Mouse (Mus musculus): ENCODE measurements around the gene Ruvbl2. TPM values are rescaled to one million over a fixed set of nuclear protein-coding genes. Genes with fewer than 3 reads are reported as not detected.

Gene Ruvbl2
- polyA plus RNA-seq, 1 experiment from 2014 or later: 179 TPM

DNA sequence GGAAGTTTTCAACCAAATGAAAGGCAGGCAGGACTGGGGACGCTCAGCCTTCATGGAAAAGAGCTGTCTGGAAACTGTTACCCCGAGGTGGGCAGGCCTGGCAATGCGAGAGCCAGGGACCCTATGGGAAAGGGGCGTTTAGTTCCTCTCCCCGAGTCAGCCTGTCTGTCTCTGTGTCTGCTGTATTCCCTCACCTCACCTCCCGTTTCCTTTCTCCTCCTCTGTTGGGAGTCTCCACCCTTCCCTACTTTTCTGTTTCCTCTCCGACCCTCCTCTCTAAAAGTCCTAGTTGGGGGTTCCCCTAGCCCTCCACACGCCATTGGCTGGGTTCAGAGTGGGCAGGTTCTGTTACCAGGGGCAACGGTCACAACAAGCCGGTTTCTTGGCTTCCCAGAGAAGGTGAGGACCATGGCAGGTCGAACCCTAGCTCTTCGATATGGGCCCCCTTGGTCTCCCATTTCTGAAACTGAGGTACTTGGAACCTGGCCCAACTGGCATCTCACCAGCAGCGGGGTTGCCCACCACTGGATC, 19.9 kb downstream of the Ruvbl2 start:
- Histone ChIP-seq H3K9ac (replicated peaks; ENCODE audit: low read length) (no peak overlapping the region), H3K4me2 (ENCODE audit: low read depth, low read length) (0 out of 2 replicates have a peak overlapping the region, but pooled peaks have one; percentile 2), H3K27me3 (ENCODE audit: control insufficient read depth, insufficient read depth, low read length) (peaks cover 57% of the 10 kb centered on the region), H3K36me3 (replicated peaks; ENCODE audit: control insufficient read depth, insufficient read depth, low read depth, low read length) (peaks cover 9% of the 10 kb centered on the region), H3K9me3 (replicated peaks; ENCODE audit: control insufficient read depth, low read length) (no peaks in the 10 kb centered on the region), H3K27ac (replicated peaks; ENCODE audit: low read depth, low read length) (no peak overlapping the region), H3K4me1 (ENCODE audit: control insufficient read depth, insufficient read depth, low read length) (peaks cover 5% of the 10 kb centered on the region; the same call in 1 of the 2 replicates), H3K4me3 (ENCODE audit: low read depth, low read length) (no peak overlapping the region)
- WGBS: 9% methylated on average over 13 of the region's 13 CpGs
- ATAC-seq (replicated peaks; ENCODE audit: insufficient number of reproducible peaks, low FRiP score, low TSS enrichment, low read depth): no peak
- peak; percentile 55 for DNase-seq (ENCODE audit: low spot score)

DNA sequence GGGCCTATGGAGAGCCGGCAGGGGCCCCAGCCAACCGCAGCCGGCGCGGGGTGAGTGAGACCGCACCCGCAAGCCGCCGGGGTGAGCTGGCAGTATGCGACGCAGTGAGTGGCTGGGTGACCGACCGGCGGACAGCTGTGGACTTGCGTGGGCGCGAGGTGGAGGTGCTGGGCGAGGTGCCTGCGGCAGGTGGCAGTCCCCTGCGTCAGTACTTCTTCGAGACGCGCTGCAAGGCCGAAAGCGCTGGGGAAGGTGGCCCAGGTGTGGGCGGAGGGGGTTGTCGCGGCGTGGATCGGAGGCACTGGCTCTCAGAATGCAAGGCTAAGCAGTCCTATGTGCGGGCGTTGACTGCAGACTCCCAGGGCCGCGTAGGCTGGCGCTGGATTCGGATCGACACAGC, 22.3 kb downstream of the Ruvbl2 start:
- H3K36me3 ChIP-seq (replicated peaks; ENCODE audit: control insufficient read depth, insufficient read depth, low read depth, low read length): no peaks in the 10 kb centered on the region
- H3K4me3 ChIP-seq (ENCODE audit: low read depth, low read length): peak overlapping the region; percentile 10; the same call in 1 of the 2 replicates
- WGBS: 10% methylated on average over 37 of the region's 37 CpGs
- ATAC-seq (replicated peaks; ENCODE audit: insufficient number of reproducible peaks, low FRiP score, low TSS enrichment, low read depth) (no peak), DNase-seq (ENCODE audit: low spot score) (no peak)
- peak overlapping the region; percentile 41; the same call in 1 of the 2 replicates for H3K9ac ChIP-seq (replicated peaks; ENCODE audit: low read length)
- H3K4me1 ChIP-seq (ENCODE audit: control insufficient read depth, insufficient read depth, low read length): peaks cover 5% of the 10 kb centered on the region; the same call in 1 of the 2 replicates
- H3K27ac ChIP-seq (replicated peaks; ENCODE audit: low read depth, low read length): no peak overlapping the region
- H3K4me2 ChIP-seq (ENCODE audit: low read depth, low read length): peak overlapping the region; percentile 25
- no peaks in the 10 kb centered on the region for H3K9me3 ChIP-seq (replicated peaks; ENCODE audit: control insufficient read depth, low read length)
- H3K27me3 ChIP-seq (ENCODE audit: control insufficient read depth, insufficient read depth, low read length): peaks cover 68% of the 10 kb centered on the region

GRCm38 (mm10) chr7:45414740-45415224, 23.1 kb downstream of the Ruvbl2 start:
- Histone ChIP-seq H3K27me3 (ENCODE audit: control insufficient read depth, insufficient read depth, low read length) (peaks cover 65% of the 10 kb centered on the region), H3K36me3 (replicated peaks; ENCODE audit: control insufficient read depth, insufficient read depth, low read depth, low read length) (no peaks in the 10 kb centered on the region), H3K4me2 (ENCODE audit: low read depth, low read length) (no peak overlapping the region), H3K4me3 (ENCODE audit: low read depth, low read length) (no peak overlapping the region), H3K4me1 (ENCODE audit: control insufficient read depth, insufficient read depth, low read length) (peaks cover 5% of the 10 kb centered on the region; the same call in 1 of the 2 replicates), H3K9ac (replicated peaks; ENCODE audit: low read length) (no peak overlapping the region), H3K9me3 (replicated peaks; ENCODE audit: control insufficient read depth, low read length) (no peaks in the 10 kb centered on the region), H3K27ac (replicated peaks; ENCODE audit: low read depth, low read length) (no peak overlapping the region)
- ATAC-seq (replicated peaks; ENCODE audit: insufficient number of reproducible peaks, low FRiP score, low TSS enrichment, low read depth): no peak
- no peak for DNase-seq (ENCODE audit: low spot score)
- 43% methylated on average over 12 of the region's 12 CpGs for WGBS

- DNase-seq (ENCODE audit: low spot score) (peak; percentile 56), ATAC-seq (replicated peaks; ENCODE audit: insufficient number of reproducible peaks, low FRiP score, low TSS enrichment, low read depth) (peak; percentile 21; the same call in 1 of the 2 replicates)
- peak overlapping the region; percentile 56 for H3K9ac ChIP-seq (replicated peaks; ENCODE audit: low read length)
- no peaks in the 10 kb centered on the region for H3K9me3 ChIP-seq (replicated peaks; ENCODE audit: control insufficient read depth, low read length)
- peaks cover 5% of the 10 kb centered on the region; the same call in 1 of the 2 replicates for H3K4me1 ChIP-seq (ENCODE audit: control insufficient read depth, insufficient read depth, low read length)
- no peaks in the 10 kb centered on the region for H3K36me3 ChIP-seq (replicated peaks; ENCODE audit: control insufficient read depth, insufficient read depth, low read depth, low read length)
- WGBS: under 1% methylated on average over 25 of the region's 27 CpGs
- H3K4me2 ChIP-seq (ENCODE audit: low read depth, low read length): peak overlapping the region; percentile 86
- peaks cover 65% of the 10 kb centered on the region for H3K27me3 ChIP-seq (ENCODE audit: control insufficient read depth, insufficient read depth, low read length)
- peak overlapping the region; percentile 44 for H3K4me3 ChIP-seq (ENCODE audit: low read depth, low read length)
- H3K27ac ChIP-seq (replicated peaks; ENCODE audit: low read depth, low read length): no peak overlapping the region; the same call in 1 of the 2 replicates
Observed at GRCm38 (mm10) chr7:45413864-45414739, 23.8 kb downstream of the Ruvbl2 start.

GRCm38 (mm10) chr7:45413113-45413863, 24.6 kb downstream of the Ruvbl2 start, which contains the start of gene Ntf5:
Gene Ntf5, plus strand, starts transcription at chr7:45413695.
- H3K9ac ChIP-seq (replicated peaks; ENCODE audit: low read length): peak within 1 kb of the TSS; percentile 56
- peaks cover 69% of the 10 kb centered on the region for H3K27me3 ChIP-seq (ENCODE audit: control insufficient read depth, insufficient read depth, low read length)
- no peaks in the 10 kb centered on the region for H3K36me3 ChIP-seq (replicated peaks; ENCODE audit: control insufficient read depth, insufficient read depth, low read depth, low read length)
- H3K9me3 ChIP-seq (replicated peaks; ENCODE audit: control insufficient read depth, low read length): no peaks in the 10 kb centered on the region
- DNase-seq (ENCODE audit: low spot score): peak; percentile 72
- peak within 1 kb of the TSS; percentile 44 for H3K4me3 ChIP-seq (ENCODE audit: low read depth, low read length)
- WGBS: 2% methylated on average over 42 of the region's 45 CpGs
- no peak within 1 kb of the TSS; the same call in 1 of the 2 replicates for H3K27ac ChIP-seq (replicated peaks; ENCODE audit: low read depth, low read length)
- 0 out of 2 replicates have a peak, but pooled peaks have one; percentile 12 for ATAC-seq (replicated peaks; ENCODE audit: insufficient number of reproducible peaks, low FRiP score, low TSS enrichment, low read depth)
- H3K4me2 ChIP-seq (ENCODE audit: low read depth, low read length): peak within 1 kb of the TSS; percentile 86
- H3K4me1 ChIP-seq (ENCODE audit: control insufficient read depth, insufficient read depth, low read length): peaks cover 5% of the 10 kb centered on the region; the same call in 1 of the 2 replicates

DNA sequence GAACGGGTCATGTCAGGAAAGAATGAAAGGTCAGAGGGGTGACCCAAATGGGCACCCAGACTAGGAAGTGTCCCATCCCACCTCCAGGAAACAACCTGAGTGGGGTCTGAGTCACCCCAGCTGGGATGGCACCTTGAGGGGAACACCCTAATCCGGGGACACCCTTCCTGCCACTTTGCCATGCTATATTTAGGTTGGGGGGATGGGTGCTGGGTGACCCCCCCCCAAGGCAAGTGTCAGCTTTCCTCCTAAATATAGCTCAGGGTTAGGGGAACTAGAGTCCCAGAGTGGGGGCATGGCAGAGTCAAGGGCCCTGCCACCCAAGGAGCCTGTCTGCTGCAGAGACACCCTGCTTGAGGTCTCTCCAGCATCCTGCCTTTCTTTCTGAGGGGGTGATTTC, 25.5 kb downstream of the Ruvbl2 start:
- Histone ChIP-seq H3K4me2 (ENCODE audit: low read depth, low read length) (no peak overlapping the region), H3K27ac (replicated peaks; ENCODE audit: low read depth, low read length) (no peak overlapping the region), H3K4me1 (ENCODE audit: control insufficient read depth, insufficient read depth, low read length) (peaks cover 5% of the 10 kb centered on the region; the same call in 1 of the 2 replicates), H3K36me3 (replicated peaks; ENCODE audit: control insufficient read depth, insufficient read depth, low read depth, low read length) (no peaks in the 10 kb centered on the region), H3K9ac (replicated peaks; ENCODE audit: low read length) (no peak overlapping the region), H3K9me3 (replicated peaks; ENCODE audit: control insufficient read depth, low read length) (no peaks in the 10 kb centered on the region), H3K4me3 (ENCODE audit: low read depth, low read length) (no peak overlapping the region), H3K27me3 (ENCODE audit: control insufficient read depth, insufficient read depth, low read length) (peaks cover 72% of the 10 kb centered on the region)
- DNase-seq (ENCODE audit: low spot score) (no peak), ATAC-seq (replicated peaks; ENCODE audit: insufficient number of reproducible peaks, low FRiP score, low TSS enrichment, low read depth) (no peak)
- 84% methylated on average over 2 of the region's 2 CpGs for WGBS

DNA sequence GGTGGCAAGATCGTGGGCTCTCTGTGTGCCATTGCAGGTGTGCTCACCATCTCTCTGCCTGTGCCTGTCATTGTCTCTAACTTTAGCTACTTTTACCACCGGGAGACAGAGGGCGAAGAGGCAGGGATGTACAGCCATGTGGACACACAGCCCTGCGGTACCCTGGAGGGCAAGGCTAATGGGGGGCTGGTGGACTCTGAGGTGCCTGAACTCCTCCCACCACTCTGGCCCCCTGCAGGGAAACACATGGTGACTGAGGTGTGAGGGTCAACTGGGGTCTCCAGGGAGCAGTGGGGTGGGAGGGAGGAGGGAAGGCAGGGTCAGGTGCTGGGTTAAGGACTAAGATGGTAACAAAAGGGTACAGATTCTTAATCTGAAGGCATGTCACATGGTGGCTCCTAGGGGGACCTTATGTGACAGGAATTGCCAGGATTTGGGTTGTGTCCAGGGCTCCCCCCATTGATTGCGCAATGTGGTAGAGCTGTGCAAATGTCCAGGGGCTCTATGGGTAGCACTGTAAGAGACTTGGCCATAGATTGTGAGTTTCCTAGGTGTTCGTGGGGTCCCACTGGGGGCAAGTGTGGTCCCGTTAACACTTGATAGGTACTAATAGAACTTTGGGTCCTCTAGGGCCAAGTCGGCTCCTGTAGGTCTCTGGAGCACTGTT, 28.3 kb downstream of the Ruvbl2 start:
- Histone ChIP-seq H3K9ac (replicated peaks; ENCODE audit: low read length) (no peak overlapping the region), H3K4me1 (ENCODE audit: control insufficient read depth, insufficient read depth, low read length) (peaks cover 3% of the 10 kb centered on the region), H3K27ac (replicated peaks; ENCODE audit: low read depth, low read length) (no peak overlapping the region), H3K4me2 (ENCODE audit: low read depth, low read length) (no peak overlapping the region), H3K27me3 (ENCODE audit: control insufficient read depth, insufficient read depth, low read length) (peaks cover 68% of the 10 kb centered on the region), H3K4me3 (ENCODE audit: low read depth, low read length) (no peak overlapping the region), H3K9me3 (replicated peaks; ENCODE audit: control insufficient read depth, low read length) (no peaks in the 10 kb centered on the region), H3K36me3 (replicated peaks; ENCODE audit: control insufficient read depth, insufficient read depth, low read depth, low read length) (no peaks in the 10 kb centered on the region)
- ATAC-seq (replicated peaks; ENCODE audit: insufficient number of reproducible peaks, low FRiP score, low TSS enrichment, low read depth) (no peak), DNase-seq (ENCODE audit: low spot score) (no peak)
- WGBS: 84% methylated on average over 8 of the region's 8 CpGs
